Mouse (Mus musculus) megakaryocyte, embryonic 14.5 days (primary cell): ENCODE results near the gene 1700020L24Rik. TPM values are rescaled to one million over a fixed set of nuclear protein-coding genes. Genes with fewer than 3 reads are reported as not detected.

Experiments used
- H3K27me3 ChIP-seq: replicated peaks from 2 replicates; pipeline ENCODE3; 2012; ENCODE audit warnings: inconsistent platforms
- H3K36me3 ChIP-seq: replicated peaks from 2 replicates; pipeline ENCODE3; 2012; ENCODE audit warnings: low read length, inconsistent platforms, mixed read lengths
- H3K4me1 ChIP-seq: 2 replicates; pipeline ENCODE4 v1.6.1; 2012; ENCODE audit warnings: inconsistent platforms
- H3K4me3 ChIP-seq: replicated peaks from 2 replicates; pipeline ENCODE3; 2012; ENCODE audit warnings: moderate library complexity, mild to moderate bottlenecking, inconsistent platforms
- H3K9me3 ChIP-seq: 2 replicates; pipeline ENCODE4 v1.6.1; 2012; ENCODE audit warnings: inconsistent platforms
- FLI1 ChIP-seq: IDR thresholded peaks from 2 replicates; pipeline ENCODE4 v1.6.1; 2012; ENCODE audit warnings: low read length, inconsistent platforms, mixed read lengths
- GATA1 ChIP-seq: IDR thresholded peaks from 3 replicates; pipeline ENCODE4 v1.6.1; 2012; ENCODE audit warnings: mixed read lengths, low read length, inconsistent platforms, borderline replicate concordance
- polyA plus RNA-seq: library from polyadenylated mRNA; stranded (reverse); fragments of >175 nt; gene quantifications from 2 replicates; pipeline ENCODE4 v1.2.3, GENCODE M21; 2012; ENCODE audit warnings: low replicate concordance; ENCODE audit not compliant: insufficient read depth

Gene 1700020L24Rik
- polyA plus RNA-seq, 1 experiment: 2.3 TPM

- H3K36me3 ChIP-seq: peaks cover 4% of the 10 kb centered on the region
- H3K9me3 ChIP-seq: no peaks in the 10 kb centered on the region
- no peak for TF ChIP-seq FLI1
- TF ChIP-seq GATA1: no peak
- H3K27me3 ChIP-seq: peaks cover 76% of the 10 kb centered on the region
- H3K4me1 ChIP-seq: peaks cover 15% of the 10 kb centered on the region
- H3K4me3 ChIP-seq: no peak overlapping the region
Observed at GRCm38 (mm10) chr11:83410510-83410909, 27.0 kb upstream of the 1700020L24Rik start.

DNA sequence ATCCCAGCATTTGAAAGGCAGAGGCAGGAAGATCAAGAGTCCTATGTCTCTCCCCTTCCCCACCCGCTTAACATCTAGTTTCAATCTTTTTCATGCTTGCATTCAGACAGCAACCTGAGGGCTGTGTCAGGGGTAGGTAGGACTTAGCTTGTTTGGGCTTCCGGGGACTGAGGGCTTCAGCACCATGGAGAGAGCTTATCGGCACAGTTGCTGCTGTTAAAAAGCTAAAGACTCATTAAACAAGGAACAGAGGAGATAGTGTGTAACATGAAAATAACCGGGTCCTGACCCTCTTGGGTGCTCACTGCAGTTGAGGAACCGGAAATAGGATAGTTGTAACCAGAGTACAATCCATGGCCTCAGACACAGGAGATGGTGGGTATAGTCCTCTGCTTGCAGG is 20.4 kb upstream of the 1700020L24Rik start:
- peaks cover 11% of the 10 kb centered on the region for H3K4me1 ChIP-seq
- H3K9me3 ChIP-seq: no peaks in the 10 kb centered on the region; the same call in 1 of the 2 replicates
- TF ChIP-seq FLI1: no peak
- no peak for TF ChIP-seq GATA1
- H3K27me3 ChIP-seq: peaks cover 80% of the 10 kb centered on the region
- H3K36me3 ChIP-seq: no peaks in the 10 kb centered on the region
- H3K4me3 ChIP-seq: no peak overlapping the region

- H3K36me3 ChIP-seq: no peaks in the 10 kb centered on the region
- H3K27me3 ChIP-seq: peaks cover 80% of the 10 kb centered on the region
Observed at GRCm38 (mm10) chr11:83417708-83418107, 19.8 kb upstream of the 1700020L24Rik start.

DNA sequence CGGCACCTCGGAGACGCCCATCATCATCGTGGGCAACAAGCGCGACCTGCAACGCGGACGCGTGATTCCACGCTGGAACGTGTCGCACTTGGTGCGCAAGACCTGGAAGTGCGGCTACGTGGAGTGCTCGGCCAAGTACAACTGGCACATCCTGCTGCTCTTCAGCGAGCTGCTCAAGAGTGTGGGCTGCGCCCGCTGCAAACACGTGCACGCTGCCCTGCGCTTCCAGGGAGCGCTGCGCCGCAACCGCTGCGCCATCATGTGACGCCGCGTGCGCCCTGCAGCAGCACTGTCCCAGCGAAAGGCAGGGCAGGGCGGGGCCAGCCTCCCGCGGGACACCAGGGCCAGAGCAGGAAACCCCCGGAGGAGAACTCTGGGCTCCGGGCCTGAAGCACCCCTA is 18.9 kb upstream of the 1700020L24Rik start:
- TF ChIP-seq FLI1 (no peak), GATA1 (no peak)
- Histone ChIP-seq H3K9me3 (no peaks in the 10 kb centered on the region; the same call in 1 of the 2 replicates), H3K4me3 (peak overlapping the region; percentile 38), H3K36me3 (no peaks in the 10 kb centered on the region), H3K4me1 (peaks cover 11% of the 10 kb centered on the region), H3K27me3 (peaks cover 78% of the 10 kb centered on the region)

More at GRCm38 (mm10) chr11:83417708-83418107, 19.8 kb upstream of the 1700020L24Rik start:
- Histone ChIP-seq H3K4me3 (no peak overlapping the region), H3K4me1 (peaks cover 11% of the 10 kb centered on the region), H3K9me3 (no peaks in the 10 kb centered on the region; the same call in 1 of the 2 replicates)
- TF ChIP-seq FLI1: no peak
- no peak for TF ChIP-seq GATA1

DNA sequence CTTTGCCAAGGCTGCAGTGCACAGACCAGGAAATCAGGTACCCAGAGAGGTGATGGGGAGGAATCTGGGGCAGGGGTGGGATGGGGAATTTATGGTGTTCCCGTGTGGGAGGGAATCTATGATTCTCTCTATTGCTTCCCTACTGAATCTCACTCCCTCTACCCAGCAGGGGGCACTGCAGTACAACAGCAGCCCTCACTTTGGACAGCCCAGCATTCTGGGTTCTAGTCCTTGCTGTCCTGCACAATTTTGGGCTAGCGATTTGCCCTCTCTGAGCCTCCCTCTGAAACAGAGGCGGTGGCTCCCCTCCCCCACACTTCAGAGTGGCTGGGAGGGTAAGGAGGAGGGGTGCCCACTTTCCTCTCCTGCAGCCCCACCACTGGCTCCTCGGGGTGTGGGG is 17.1 kb upstream of the 1700020L24Rik start:
- TF ChIP-seq FLI1: no peak
- Histone ChIP-seq H3K4me1 (peaks cover 14% of the 10 kb centered on the region), H3K27me3 (peaks cover 84% of the 10 kb centered on the region), H3K9me3 (no peaks in the 10 kb centered on the region; the same call in 1 of the 2 replicates), H3K36me3 (no peaks in the 10 kb centered on the region), H3K4me3 (no peak overlapping the region)

DNA sequence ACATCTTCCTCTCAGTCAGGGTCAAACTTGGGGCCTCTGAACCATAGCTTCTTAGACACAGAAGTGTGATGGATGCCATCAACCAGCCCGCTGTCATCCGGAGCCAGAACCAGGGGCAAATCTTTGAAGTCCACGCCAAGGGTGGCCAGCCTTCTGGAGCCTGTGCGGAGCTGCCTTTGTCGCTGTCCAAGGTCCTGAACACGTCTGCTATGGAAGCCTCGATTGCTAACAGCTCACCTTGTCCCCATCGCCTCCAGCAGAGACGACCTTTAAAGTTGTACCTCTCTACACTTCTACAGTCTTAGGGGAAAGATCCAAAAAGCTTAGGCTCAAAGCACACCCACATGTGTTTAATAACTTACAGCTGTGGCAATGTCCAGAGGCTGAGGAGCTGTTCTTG is 16.2 kb upstream of the 1700020L24Rik start:
- H3K9me3 ChIP-seq: no peaks in the 10 kb centered on the region; the same call in 1 of the 2 replicates
- H3K27me3 ChIP-seq: peaks cover 86% of the 10 kb centered on the region
- no peaks in the 10 kb centered on the region for H3K36me3 ChIP-seq
- H3K4me1 ChIP-seq: peaks cover 20% of the 10 kb centered on the region
- no peak overlapping the region for H3K4me3 ChIP-seq
- TF ChIP-seq GATA1 (no peak), FLI1 (no peak)

GRCm38 (mm10) chr11:83424681-83425080 is 12.8 kb upstream of the 1700020L24Rik start:
- Histone ChIP-seq H3K27me3 (peaks cover 90% of the 10 kb centered on the region), H3K36me3 (no peaks in the 10 kb centered on the region), H3K4me3 (no peak overlapping the region), H3K9me3 (no peaks in the 10 kb centered on the region), H3K4me1 (peaks cover 19% of the 10 kb centered on the region)
- TF ChIP-seq FLI1 (no peak), GATA1 (no peak)

GRCm38 (mm10) chr11:83426964-83427363 is 10.5 kb upstream of the 1700020L24Rik start:
- Histone ChIP-seq H3K4me1 (peaks cover 19% of the 10 kb centered on the region), H3K9me3 (no peaks in the 10 kb centered on the region), H3K36me3 (no peaks in the 10 kb centered on the region), H3K27me3 (peaks cover 84% of the 10 kb centered on the region), H3K4me3 (peak overlapping the region; percentile 88)
- TF ChIP-seq FLI1 (no peak), GATA1 (no peak)

- peaks cover 19% of the 10 kb centered on the region for H3K4me1 ChIP-seq
- peaks cover 75% of the 10 kb centered on the region for H3K27me3 ChIP-seq
- H3K36me3 ChIP-seq: no peaks in the 10 kb centered on the region
- no peak within 1 kb of the TSS for H3K4me3 ChIP-seq
- H3K9me3 ChIP-seq: no peaks in the 10 kb centered on the region
- no peak for TF ChIP-seq FLI1
- TF ChIP-seq GATA1: no peak
Observed at GRCm38 (mm10) chr11:83429355-83429754, 8.1 kb upstream of the 1700020L24Rik start, which contains the start of gene Gas2l2. Gene Gas2l2, minus strand, starts transcription at chr11:83429455.

DNA sequence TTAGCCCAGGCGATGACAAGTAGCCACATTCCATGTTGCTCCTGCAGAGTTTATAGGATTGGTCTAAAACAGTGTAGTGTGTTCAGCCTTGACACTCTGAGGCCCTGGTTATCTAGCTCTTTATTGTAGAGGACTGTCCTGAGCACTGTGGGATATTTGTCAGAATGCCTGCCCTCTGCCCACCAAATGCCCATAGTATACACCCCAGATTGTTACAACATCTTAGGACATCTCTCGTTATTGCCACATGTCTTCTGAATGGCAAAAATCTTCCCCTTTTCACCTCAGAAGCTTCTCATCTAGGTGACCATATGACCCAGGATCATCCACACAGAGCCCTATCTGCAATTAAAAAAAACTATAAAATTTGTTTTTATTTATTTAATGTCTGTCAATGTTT is 4.9 kb upstream of the 1700020L24Rik start:
- Histone ChIP-seq H3K9me3 (peaks cover 7% of the 10 kb centered on the region), H3K36me3 (no peaks in the 10 kb centered on the region), H3K4me3 (no peak overlapping the region), H3K4me1 (peaks cover under 1% of the 10 kb centered on the region; the same call in 1 of the 2 replicates), H3K27me3 (peaks cover 75% of the 10 kb centered on the region)
- TF ChIP-seq FLI1 (no peak), GATA1 (no peak)

GRCm38 (mm10) chr11:83439426-83440060 is 2.1 kb downstream of the 1700020L24Rik start:
- no peak for TF ChIP-seq FLI1
- TF ChIP-seq GATA1: no peak
- Histone ChIP-seq H3K36me3 (no peaks in the 10 kb centered on the region), H3K4me1 (peaks cover 47% of the 10 kb centered on the region), H3K9me3 (peaks cover 9% of the 10 kb centered on the region), H3K27me3 (peaks cover 72% of the 10 kb centered on the region), H3K4me3 (peak overlapping the region; percentile 96)
